Mouse (Mus musculus) thymus, adult 18-20 months (tissue): ENCODE measurements around the gene Mylip.
A peak's percentile ranks its signal among the peaks of the same experiment; 100 is the strongest.

ENCODE experiments used
- DNase-seq, 2 experiments: peaks; one replicate each; pipeline ENCODE4 v3.0.0; 2022; ENCODE audit warnings: mixed read lengths in 2 of 2

The Mylip gene

GRCm38 (mm10) chr13:45389448-45390311 lies at the start of gene Mylip:
Gene Mylip (plus strand): TSS chr13:45389742.
- DNase-seq, result peak; percentile 99 to 100

GRCm38 (mm10) chr13:45341991-45342390 lies 47.6 kb upstream of the Mylip start:
- no peak for DNase-seq

GRCm38 (mm10) chr13:45343541-45343940 lies 46.0 kb upstream of the Mylip start:
- no peak for DNase-seq

- DNase-seq, result no peak
Observed at GRCm38 (mm10) chr13:45343966-45344365, 45.6 kb upstream of the Mylip start.

DNA sequence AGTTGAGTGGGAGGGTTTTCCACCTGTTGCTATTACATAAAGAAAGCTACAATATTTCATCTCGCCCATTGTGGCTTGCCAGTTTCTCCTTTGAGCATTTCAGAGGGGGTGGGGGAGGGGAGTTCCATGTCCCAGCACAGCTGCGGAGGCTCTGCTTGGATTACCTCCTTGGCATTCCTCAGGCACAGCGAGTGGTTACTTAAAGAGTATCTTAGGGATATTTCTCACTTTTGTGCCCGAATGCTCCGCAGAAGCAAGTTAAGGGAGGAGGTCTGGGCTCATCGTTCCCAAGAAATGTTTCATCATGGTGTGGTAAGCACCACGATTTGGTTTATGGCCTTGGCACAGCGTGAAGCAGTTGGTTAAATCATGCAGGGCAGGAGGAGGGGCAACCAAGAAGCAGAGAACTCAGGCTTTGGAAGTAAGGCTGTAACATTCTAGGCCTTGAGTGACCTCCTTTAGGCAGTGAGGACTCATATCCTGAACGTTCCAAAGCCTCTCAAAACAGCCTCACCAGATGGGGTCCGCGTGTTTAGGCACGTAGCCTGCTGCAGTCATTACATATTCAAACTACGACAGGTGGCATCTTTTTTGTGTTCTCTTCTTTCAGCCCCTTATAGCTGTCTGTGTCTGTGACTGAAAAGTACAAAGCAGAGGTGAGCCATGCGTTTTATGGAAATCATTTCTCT lies 43.9 kb upstream of the Mylip start:
- DNase-seq, result no peak

DNA sequence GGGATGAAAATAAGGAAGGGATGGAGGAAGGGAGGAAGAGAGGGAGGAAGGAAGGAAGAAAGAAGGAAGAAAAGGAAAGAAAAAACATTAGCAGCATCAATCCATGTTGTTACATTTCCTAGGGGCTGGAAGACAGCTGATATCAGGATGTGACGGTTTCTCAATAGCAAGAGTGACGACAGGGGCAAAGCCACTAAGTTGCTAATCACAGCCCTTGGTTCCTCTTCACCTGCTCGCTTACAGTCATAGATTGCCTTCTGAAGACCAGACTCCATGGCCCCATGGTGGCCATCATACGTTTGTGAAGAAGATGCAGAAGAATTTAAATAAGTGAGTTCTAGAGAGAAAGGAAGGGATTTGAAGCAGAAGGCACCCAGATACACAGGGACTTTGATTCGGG lies 38.1 kb upstream of the Mylip start:
- no peak for DNase-seq

DNA sequence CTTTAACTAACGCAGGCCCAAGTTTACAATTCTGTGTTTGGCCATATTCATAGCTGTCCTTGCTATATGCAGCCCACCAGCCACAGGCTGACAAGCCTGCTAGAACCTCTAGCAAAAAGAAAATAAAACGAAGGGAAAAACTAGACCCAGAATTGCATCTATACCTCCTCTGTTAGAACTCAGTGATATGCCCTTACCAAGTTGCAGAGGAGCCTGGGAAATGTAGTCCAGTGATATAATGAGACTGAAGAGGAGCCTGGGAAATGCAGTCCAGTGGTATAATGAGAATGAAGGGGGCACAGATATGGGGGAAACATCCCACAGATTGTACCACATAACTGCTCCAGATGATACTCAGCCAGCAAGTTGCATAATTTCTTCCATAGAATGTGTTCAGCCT lies 34.7 kb upstream of the Mylip start:
- no peak for DNase-seq

DNA sequence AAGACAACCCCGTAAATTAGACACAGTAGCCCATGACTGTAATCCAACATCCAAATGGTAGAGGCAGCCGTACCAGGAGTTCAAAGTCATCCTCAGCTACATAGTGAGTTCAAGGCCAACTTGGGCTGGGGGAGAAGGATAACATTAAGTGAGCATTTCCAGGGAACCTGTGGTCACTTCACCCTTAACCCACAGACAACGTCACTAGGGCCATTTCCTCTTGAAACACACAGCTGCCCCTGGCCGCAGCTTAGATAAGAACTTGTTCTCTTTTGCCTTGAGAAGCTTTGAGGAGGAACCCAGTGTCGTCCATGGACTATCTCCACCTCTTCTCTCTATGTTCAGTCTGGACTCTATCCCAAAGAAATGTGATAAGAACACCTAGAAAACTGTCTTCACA lies 31.3 kb upstream of the Mylip start:
- no peak for DNase-seq

DNA sequence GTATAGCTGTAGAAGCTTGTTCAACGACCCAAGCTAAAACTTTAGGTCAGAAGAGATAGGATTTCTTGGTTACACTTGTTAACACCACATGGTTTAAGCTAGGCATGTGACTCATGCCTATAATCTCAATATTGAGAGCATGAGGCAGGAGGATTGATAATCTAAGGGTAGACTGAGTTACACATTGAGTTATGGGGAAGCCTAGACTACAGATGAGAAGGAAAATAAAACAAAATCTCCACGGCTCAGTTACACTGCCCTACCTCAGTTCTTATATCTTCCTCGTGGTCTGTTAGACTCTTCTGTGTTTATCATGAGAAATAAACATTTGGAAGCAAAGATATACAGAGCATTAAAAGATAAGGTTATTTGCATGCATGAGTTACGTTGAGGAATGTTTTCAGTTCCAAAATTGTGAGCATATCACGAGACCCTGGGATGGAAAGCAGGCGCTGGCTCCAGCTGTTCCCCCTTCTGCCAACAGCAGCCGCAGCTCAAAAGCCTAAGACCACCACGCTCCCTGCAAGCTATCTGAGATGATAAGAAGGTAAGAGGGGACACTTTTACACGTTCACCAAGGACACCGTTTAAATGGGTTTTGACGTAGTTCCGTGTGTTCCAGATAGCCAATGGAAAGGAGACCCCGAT lies 30.7 kb upstream of the Mylip start:
- no peak for DNase-seq

GRCm38 (mm10) chr13:45365788-45366187 lies 23.8 kb upstream of the Mylip start:
- DNase-seq, result no peak

DNA sequence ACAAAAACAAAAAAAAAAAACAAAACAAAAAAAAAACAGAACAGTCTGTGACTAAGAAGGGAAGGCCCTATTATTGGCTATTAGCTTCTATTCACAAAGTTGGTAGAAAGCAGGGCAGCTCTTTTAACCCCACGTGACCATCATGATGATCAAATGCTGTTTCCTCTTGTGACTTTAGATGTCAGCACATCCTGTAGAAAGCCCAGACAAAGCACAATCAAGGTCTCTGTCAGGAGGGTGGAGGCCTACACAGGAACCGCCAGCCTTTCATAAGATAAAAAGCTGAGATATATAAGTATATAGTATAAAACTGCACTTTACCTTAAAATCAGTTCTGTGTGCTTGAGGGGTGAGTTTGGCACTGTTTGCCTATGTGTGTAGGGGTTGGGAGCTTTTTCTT lies 17.9 kb upstream of the Mylip start:
- no peak for DNase-seq

GRCm38 (mm10) chr13:45372456-45372855 lies 17.1 kb upstream of the Mylip start:
- no peak for DNase-seq

- DNase-seq, result no peak
Observed at GRCm38 (mm10) chr13:45374846-45375245, 14.7 kb upstream of the Mylip start.

GRCm38 (mm10) chr13:45382208-45382607 lies 7.3 kb upstream of the Mylip start:
- DNase-seq, result no peak

GRCm38 (mm10) chr13:45384636-45385035 lies 4.9 kb upstream of the Mylip start:
- no peak for DNase-seq

- no peak for DNase-seq
Observed at GRCm38 (mm10) chr13:45385521-45385920, 4.0 kb upstream of the Mylip start.

- no peak for DNase-seq
Observed at GRCm38 (mm10) chr13:45386253-45386652, 3.3 kb upstream of the Mylip start.

DNA sequence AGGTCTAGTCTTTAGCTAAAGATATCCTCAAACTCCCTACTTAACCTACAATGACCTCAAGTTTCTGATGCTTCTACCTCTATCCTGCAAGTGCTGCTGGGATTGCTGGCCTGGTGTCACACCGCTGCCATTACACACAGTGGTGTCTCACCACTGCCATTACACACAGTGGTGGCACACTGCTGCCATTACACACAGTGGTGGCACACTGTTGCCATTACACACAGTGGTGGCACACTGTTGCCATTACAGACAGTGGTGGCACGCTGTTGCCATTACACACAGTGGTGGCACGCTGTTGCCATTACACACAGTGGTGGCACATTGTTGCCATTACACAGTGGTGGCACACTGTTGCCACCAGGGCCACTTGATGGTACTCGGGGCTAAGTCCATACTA lies 2.3 kb upstream of the Mylip start:
- DNase-seq, result no peak

GRCm38 (mm10) chr13:45388254-45388805 lies 1.2 kb upstream of the Mylip start:
- no peak for DNase-seq

DNA sequence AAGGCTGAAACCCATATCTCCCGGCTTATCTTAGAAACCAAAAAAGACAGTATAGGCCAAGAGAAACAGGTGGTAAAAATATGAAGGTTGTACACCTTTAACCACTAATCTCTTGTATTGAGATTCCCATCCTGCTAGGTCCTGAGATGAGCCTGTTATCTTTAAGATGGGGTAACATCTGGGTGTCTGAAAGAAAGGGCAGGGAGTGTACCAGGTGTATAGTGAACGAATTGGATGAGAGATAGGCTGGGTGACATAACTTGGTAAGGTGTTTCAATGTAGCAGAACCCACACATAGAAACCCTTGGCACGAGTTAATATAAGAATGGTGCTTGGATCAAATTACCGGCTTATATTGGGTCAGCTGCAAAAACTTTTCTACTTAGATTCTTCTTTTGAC lies 653 bp upstream of the Mylip start:
- no peak for DNase-seq

DNA sequence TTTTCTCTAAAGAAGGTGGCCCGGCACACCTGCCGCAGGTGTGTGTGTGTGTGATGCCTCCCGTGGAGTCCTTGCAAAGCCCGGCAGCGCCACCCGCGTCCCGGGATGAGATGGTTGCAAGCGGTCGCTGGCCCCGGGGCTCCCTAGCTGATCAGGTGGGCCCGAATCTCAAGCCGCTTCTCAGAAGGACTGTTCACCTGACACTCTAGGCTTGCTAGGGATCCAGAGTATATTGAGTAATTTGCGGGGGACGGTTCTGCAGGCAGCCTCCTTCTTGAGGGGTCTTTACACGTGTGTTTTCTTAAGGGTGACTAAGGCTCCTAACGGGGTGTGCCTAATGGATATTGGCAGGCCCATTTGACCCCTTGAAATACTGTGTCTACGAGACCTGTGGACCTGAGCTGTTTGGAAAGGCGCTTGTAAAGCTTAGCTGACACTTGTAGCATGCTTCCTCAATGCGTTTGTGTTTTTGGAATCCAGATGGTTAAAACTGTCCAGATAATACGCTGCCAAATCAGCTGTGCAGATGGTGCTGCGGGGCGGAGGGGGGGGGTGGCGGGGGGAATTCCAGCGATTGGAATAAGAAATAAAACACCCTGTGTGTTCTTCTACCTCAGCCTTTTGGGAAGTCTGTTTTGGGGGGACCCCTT lies 895 bp downstream of the Mylip start:
- DNase-seq, result peak; percentile 50 to 59

- DNase-seq, result peak; percentile 42 to 72
Observed at GRCm38 (mm10) chr13:45390962-45391853, 1.7 kb downstream of the Mylip start.
